Mouse (Mus musculus) embryonic facial prominence, embryonic 14.5 days (tissue): Measurements from ENCODE around the gene Gorasp1. TPM values are rescaled to one million over a fixed set of nuclear protein-coding genes. Genes with fewer than 3 reads are reported as not detected.

ENCODE experiments used
- ATAC-seq: fragments of 200-750 bp; cut with Nextera tagmentation; 2 replicates; pipeline ENCODE4 v1.8.0; 2017; ENCODE audit warnings: low read depth, moderate number of reproducible peaks, moderate TSS enrichment
- DNase-seq: peaks from one replicate; pipeline ENCODE4 v3.0.0-alpha.2; 2015; ENCODE audit warnings: low spot score
- H3K27ac ChIP-seq: fragments of 300-500 bp; sonication (generic); replicated peaks from 2 replicates; pipeline ENCODE4 v1.5.1; 2014; ENCODE audit warnings: low read depth, mild to moderate bottlenecking, low read length, moderate library complexity
- H3K27me3 ChIP-seq: fragments of 300-500 bp; sonication (generic); replicated peaks from 2 replicates; pipeline ENCODE4 v1.6.1; 2014; ENCODE audit warnings: low read length; ENCODE audit not compliant: control insufficient read depth, insufficient read depth
- H3K36me3 ChIP-seq: fragments of 300-500 bp; sonication (generic); 2 replicates; pipeline ENCODE4 v1.6.1; 2014; ENCODE audit warnings: low read length, mixed read lengths; ENCODE audit not compliant: control insufficient read depth, insufficient read depth
- H3K4me1 ChIP-seq: fragments of 300-500 bp; sonication (generic); 2 replicates; pipeline ENCODE4 v1.6.1; 2014; ENCODE audit warnings: antibody characterized with exemption, low read length; ENCODE audit not compliant: control insufficient read depth, insufficient read depth
- H3K4me2 ChIP-seq: fragments of 300-500 bp; sonication (generic); 2 replicates; pipeline ENCODE4 v1.6.1; 2014; ENCODE audit warnings: low read depth, mild to moderate bottlenecking, low read length, moderate library complexity, mixed read lengths
- H3K4me3 ChIP-seq: fragments of 300-500 bp; sonication (generic); 2 replicates; pipeline ENCODE4 v1.5.1; 2014; ENCODE audit warnings: low read depth, mild to moderate bottlenecking, low read length
- H3K9ac ChIP-seq: fragments of 300-500 bp; sonication (generic); 2 replicates; pipeline ENCODE4 v1.6.1; 2014; ENCODE audit warnings: low read depth, mild to moderate bottlenecking, low read length, moderate library complexity, mixed read lengths
- H3K9me3 ChIP-seq: fragments of 300-500 bp; sonication (generic); 2 replicates; pipeline ENCODE4 v1.6.1; 2016; ENCODE audit warnings: low read length; ENCODE audit not compliant: control insufficient read depth
- whole genome bisulfite sequencing: fragments of 180-500 bp; shearing (Covaris S2); extraction: QIAGEN DNeasy Blood & Tissue Kit; methylation state at CpG from one replicate; pipeline ENCODE4 v1.1.7; 2014; 5-methylcytosine and 5-hydroxymethylcytosine counted together
- polyA plus RNA-seq: library from polyadenylated mRNA; unstranded; fragments of >200 nt; fragmentation: Nextera tagmentation; extraction: Ambion mirVana; gene quantifications from 2 replicates; pipeline ENCODE4 v1.2.1, GENCODE M21; 2014

Gorasp1 gene
- polyA plus RNA-seq, 1 experiment from 2014 or later: 29.9 TPM

GRCm38 (mm10) chr9:119887144-119887901 is 50.0 kb downstream of the Gorasp1 start:
- 69% methylated on average over 4 of the region's 4 CpGs for WGBS
- Histone ChIP-seq H3K36me3 (no peaks in the 10 kb centered on the region), H3K9ac (no peak overlapping the region), H3K27me3 (no peaks in the 10 kb centered on the region), H3K4me1 (no peaks in the 10 kb centered on the region), H3K9me3 (no peaks in the 10 kb centered on the region), H3K4me2 (no peak overlapping the region), H3K27ac (no peak overlapping the region), H3K4me3 (no peak overlapping the region)
- ATAC-seq (no peak), DNase-seq (no peak)

Other genes with a start within 250 kb of the Gorasp1 start
- 1.8 and 2.5 TPM in 2 replicates for gene Scn10a, start 218.2 kb downstream of the Gorasp1 start, polyA plus RNA-seq
- 0.38 and 0.89 TPM in 2 replicates for gene Scn11a, start 112.1 kb downstream of the Gorasp1 start, polyA plus RNA-seq
- 46.5 and 50.2 TPM in 2 replicates for gene Wdr48, start 42.7 kb downstream of the Gorasp1 start, polyA plus RNA-seq
- 0.52 and 0.72 TPM in 2 replicates for gene Ttc21a, start within 50 bp of the Gorasp1 start, polyA plus RNA-seq
- gene Csrnp1, start 47.1 kb upstream of the Gorasp1 start, polyA plus RNA-seq: 1.7 and 2.4 TPM in 2 replicates
- 4.9 and 8.0 TPM in 2 replicates for gene Xirp1, start 86.0 kb upstream of the Gorasp1 start, polyA plus RNA-seq
- 9.8 and 11.3 TPM in 2 replicates for gene Cx3cr1, start 132.3 kb upstream of the Gorasp1 start, polyA plus RNA-seq
- gene Ccr8, start 154.5 kb upstream of the Gorasp1 start, polyA plus RNA-seq: 1.3 and 2.3 TPM in 2 replicates
- 23.6 and 23.8 TPM in 2 replicates for gene Slc25a38, start 172.8 kb upstream of the Gorasp1 start, polyA plus RNA-seq
- gene Rpsa, start 190.1 kb upstream of the Gorasp1 start, polyA plus RNA-seq: 1,998 and 2,049 TPM in 2 replicates
- gene Mobp, start 212.1 kb upstream of the Gorasp1 start, polyA plus RNA-seq: 0.08 TPM in 1 of 2 replicates, not detected in the other